Mouse (Mus musculus) embryonic fibroblast, embryonic 13.5 days (primary cell): ENCODE data around the gene Bmp7. TPM values are rescaled to one million over a fixed set of nuclear protein-coding genes. Genes with fewer than 3 reads are reported as not detected.

Source experiments
- H3K27ac ChIP-seq: 2 replicates; pipeline ENCODE4 v1.5.1; 2012; ENCODE audit warnings: low read length, control low read depth, inconsistent platforms; ENCODE audit not compliant: insufficient read depth
- H3K4me1 ChIP-seq: 2 replicates; pipeline ENCODE4 v1.6.1; 2011; ENCODE audit warnings: low read length; ENCODE audit not compliant: control insufficient read depth, insufficient read depth
- H3K4me3 ChIP-seq: 2 replicates; pipeline ENCODE4 v1.5.1; 2011; ENCODE audit warnings: mild to moderate bottlenecking, control low read depth, low read length; ENCODE audit not compliant: insufficient read depth
- CTCF ChIP-seq: IDR thresholded peaks from 2 replicates; pipeline ENCODE4 v1.5.1; 2011; ENCODE audit warnings: mild to moderate bottlenecking, control low read depth, low read length, moderate library complexity, borderline replicate concordance; ENCODE audit not compliant: insufficient read depth
- POLR2A ChIP-seq: IDR thresholded peaks from 2 replicates; pipeline ENCODE4 v1.6.1; 2011; ENCODE audit warnings: low read depth, mild to moderate bottlenecking, control low read depth, low read length, moderate library complexity
- polyA plus RNA-seq: library from polyadenylated mRNA; stranded (reverse); fragments of >200 nt; gene quantifications from 2 replicates; pipeline ENCODE4 v1.2.4, GENCODE M21; 2011; ENCODE audit warnings: low read depth; ENCODE audit not compliant: missing spikeins, insufficient read length

The Bmp7 gene
- polyA plus RNA-seq, 1 experiment: not detected

DNA sequence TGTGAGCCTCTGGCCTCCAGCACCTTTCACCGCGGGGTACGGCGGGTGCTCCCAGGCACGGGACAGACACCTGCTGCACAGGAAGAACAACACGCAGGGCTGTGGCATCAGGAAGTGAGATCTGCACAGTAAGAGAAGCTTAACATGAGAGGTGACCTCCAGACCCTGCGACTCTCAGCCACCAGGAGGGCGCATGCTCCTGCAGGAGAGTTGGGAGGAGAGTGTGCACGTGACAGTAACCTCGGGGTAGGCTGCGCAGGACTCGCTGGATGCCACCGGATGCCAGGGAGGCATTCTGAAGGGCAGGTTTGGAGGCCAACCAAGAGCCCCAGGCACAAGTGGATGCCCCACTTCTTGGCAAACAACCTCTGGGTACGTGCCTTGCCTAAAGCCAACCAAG, 26.1 kb downstream of the Bmp7 start:
- Histone ChIP-seq H3K4me1 (no peaks in the 10 kb centered on the region), H3K4me3 (no peak overlapping the region), H3K27ac (no peak overlapping the region)
- TF ChIP-seq CTCF: no peak
- TF ChIP-seq POLR2A: no peak

DNA sequence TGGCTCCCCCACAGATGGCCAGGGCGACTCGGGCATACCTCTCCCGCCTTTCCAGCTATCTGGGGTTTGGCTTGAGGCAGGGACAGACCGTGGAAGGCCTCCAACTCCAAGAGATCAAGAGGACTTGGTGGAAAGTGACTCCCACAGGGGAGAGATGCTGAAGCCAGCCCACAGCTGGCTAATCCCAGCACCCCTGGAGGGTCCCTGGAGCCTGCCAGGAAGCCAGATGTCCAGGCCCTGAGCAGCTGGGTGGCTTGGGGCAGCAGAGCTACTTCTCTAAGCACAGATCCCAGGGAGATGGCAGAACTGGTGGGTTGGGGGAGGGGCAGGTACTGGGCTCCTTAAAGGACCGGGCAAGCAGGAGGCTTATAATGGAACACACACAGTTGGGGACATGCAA, 28.4 kb downstream of the Bmp7 start:
- no peaks in the 10 kb centered on the region for H3K4me1 ChIP-seq
- TF ChIP-seq POLR2A (no peak), CTCF (no peak)
- no peak overlapping the region for H3K4me3 ChIP-seq
- no peak overlapping the region for H3K27ac ChIP-seq

DNA sequence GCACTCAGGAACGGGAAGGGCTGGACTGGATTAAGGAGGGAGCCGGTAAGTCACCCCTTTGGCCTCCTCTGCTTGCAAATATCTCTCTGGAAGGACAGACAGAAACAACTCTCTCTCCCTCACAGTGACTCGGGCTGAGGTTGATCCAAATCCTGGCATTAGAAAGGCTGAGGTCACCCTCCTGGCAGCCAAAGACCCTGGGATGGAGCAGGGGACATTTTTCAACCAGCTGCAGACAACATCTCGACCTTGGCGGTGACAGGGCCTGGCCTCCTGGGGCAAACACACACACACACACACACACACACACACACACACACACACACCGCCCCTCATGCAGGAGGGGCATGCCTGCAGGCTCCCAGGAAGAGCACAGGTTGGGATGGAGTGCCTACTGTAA, 29.0 kb downstream of the Bmp7 start:
- no peaks in the 10 kb centered on the region for H3K4me1 ChIP-seq
- no peak overlapping the region for H3K27ac ChIP-seq
- TF ChIP-seq POLR2A: no peak
- TF ChIP-seq CTCF: no peak
- no peak overlapping the region for H3K4me3 ChIP-seq

DNA sequence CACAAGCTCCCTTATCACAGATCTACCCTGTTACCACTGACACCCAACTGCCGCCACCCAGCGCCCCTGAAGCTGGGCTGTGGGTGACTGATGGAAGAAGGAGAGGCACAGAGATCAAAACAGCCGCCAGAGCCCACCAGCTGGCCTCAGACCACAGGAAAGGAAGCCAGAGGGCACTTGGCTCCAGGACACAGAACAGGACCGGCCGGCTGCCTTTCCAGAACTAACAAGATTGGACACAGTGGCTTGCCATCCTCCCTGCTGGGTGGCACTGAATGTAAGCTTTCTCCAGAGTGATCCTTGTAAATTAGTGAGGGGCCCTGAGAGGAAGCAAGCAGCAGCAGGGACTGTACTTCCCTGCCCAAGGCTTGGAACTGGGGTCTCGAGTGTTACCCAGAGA, 30.7 kb downstream of the Bmp7 start:
- Histone ChIP-seq H3K4me3 (no peak overlapping the region), H3K27ac (no peak overlapping the region), H3K4me1 (no peaks in the 10 kb centered on the region)
- TF ChIP-seq CTCF (no peak), POLR2A (no peak)

DNA sequence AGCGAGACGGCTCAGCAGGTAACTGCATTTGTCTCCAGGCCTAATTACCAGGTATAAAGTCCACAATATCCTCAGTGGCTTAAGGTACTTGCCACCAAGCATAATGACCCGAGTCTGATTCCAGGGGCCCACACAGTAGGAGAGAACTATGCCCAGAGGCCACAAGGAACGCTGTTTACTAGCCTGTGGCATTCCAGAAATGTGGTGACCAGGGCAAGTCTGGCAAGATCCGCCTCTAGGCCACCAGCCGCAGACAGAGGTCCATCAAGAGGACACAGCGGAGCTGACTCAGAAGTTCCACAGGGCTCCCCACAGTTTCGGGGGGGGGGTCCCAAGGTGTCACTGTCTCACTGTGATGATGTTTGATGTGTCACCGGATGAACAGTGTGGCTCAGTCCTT, 34.0 kb downstream of the Bmp7 start:
- no peaks in the 10 kb centered on the region for H3K4me1 ChIP-seq
- H3K4me3 ChIP-seq: no peak overlapping the region
- no peak overlapping the region for H3K27ac ChIP-seq
- no peak for TF ChIP-seq CTCF
- TF ChIP-seq POLR2A: no peak

DNA sequence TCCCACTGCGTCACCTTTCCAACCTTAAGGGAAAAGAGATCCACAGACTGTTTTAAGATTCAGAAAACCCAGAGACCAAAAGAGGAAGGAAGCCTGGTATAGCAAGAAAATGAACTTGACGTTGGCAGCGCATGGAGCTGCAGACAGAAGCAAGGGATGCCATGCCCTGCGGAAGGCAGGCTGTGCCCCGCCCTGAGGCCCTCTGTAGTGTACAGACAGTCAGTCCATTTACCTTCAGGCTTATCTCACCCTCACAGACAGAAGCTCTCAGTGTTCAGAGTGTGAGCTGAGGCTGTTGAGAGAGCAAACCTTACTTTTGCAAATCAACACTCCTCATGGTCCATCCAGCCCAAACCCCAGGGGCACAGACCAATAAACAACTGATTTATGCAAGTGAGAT, 35.1 kb downstream of the Bmp7 start:
- no peaks in the 10 kb centered on the region for H3K4me1 ChIP-seq
- TF ChIP-seq CTCF (no peak), POLR2A (no peak)
- H3K4me3 ChIP-seq: no peak overlapping the region
- H3K27ac ChIP-seq: no peak overlapping the region

DNA sequence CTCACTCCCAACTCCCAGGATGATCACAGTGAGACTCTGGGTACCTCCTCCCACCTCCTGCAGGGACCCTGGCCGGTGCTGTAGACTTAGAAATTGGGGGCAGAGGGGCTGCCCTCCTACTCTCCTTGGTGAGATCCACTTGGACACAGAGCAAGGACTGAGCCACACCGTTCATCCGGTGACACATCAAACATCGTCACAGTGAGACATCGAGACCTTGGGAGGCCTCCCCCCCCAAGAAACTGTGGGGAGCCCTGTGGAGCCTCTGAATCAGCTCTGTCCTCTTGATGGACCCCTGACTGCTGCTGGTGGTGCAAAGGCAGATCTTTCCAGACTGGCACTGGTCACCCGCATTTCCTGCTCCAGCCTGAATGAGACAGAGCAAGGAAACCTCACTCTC, 35.5 kb downstream of the Bmp7 start:
- TF ChIP-seq POLR2A (no peak), CTCF (no peak)
- no peaks in the 10 kb centered on the region for H3K4me1 ChIP-seq
- no peak overlapping the region for H3K4me3 ChIP-seq
- H3K27ac ChIP-seq: no peak overlapping the region

DNA sequence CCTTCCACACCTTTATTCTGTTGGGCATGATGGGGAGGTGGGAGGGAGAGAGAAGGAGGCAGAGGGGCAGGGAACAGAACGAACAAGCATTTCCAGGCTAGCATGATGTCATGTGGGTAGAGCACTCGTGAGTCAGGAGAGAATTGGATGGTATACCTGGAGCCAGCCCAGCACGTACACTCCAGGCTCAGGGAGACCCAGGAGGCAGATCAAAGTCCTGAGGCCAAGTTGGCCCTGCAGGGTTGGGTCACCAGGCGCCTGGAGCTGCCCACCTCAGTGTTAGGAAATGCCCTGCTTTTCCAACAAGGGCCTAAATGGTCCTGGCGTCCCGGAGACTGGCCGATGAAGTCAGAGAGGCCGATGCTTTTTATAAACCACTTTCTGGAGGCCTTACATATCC, 36.6 kb downstream of the Bmp7 start:
- TF ChIP-seq POLR2A: no peak
- TF ChIP-seq CTCF: no peak
- no peak overlapping the region for H3K4me3 ChIP-seq
- H3K27ac ChIP-seq: no peak overlapping the region
- no peaks in the 10 kb centered on the region for H3K4me1 ChIP-seq

DNA sequence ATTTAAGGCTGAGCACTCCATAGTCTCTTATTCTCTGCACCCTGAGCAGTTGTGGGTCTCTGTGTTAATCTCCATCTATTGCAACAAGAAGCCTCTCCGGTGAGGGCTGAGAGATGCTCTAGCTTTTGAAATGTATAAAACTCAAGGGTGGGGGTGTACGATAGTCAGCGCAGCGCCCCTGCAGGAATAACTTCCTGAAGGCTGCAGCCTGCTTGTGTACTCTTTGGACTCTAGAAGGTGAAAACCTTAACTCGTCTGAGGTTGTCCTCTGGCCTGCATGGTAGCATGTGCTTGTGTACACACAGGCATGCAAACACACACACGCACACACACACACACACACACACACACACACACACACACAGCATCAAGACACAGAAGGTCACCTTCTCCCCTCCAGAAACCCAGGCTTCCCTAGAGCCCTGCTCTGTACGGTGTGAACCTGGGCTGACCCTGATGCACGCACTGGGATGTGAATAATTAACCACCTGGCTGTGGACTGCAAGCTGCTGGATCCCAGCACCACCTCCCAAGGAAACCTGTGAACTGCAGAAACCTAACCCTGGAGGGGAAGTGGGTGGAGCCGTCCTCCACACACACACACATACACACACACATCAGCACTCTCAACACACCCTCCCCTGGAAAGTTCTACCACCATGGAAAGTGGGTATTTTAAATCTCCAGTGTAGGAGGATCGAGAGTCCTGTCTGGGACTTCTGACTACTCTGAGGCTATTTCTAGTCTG, 39.0 kb downstream of the Bmp7 start:
- TF ChIP-seq POLR2A: no peak
- no peak for TF ChIP-seq CTCF
- no peak overlapping the region for H3K27ac ChIP-seq
- no peak overlapping the region for H3K4me3 ChIP-seq
- no peaks in the 10 kb centered on the region for H3K4me1 ChIP-seq

DNA sequence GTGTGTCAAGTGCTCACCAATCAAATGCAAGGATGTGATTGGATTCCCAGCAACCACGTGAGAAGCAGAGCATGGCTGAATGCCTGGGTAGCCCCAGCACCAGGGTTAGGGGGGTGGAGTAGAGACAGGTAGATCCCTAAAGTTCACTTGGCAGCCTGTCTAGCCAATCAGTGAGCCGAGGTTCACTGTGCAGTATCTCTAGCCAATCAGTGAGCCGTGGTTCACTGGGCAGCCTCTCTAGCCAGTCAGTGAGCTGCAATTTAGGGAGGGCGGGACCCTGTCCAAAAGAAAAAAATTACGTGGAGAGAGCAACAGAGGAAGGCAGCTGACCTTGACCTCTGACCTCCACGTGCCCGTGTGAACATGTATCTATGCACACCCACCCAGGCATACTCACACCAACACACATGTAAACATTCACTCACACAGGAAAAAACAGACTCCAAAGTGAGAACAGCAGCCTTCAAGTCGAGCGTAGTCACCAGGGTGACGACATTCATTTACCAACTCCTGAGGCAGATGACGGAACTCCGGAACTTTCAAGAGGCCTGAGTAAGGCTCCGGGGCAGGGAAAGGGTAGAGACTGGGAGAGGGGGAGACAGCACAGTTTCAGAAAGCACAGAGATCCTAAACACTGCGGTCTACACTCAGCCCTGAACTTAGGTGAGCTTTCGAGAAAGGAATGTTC, 50.2 kb downstream of the Bmp7 start:
- Histone ChIP-seq H3K27ac (no peak overlapping the region), H3K4me1 (no peaks in the 10 kb centered on the region), H3K4me3 (no peak overlapping the region)
- TF ChIP-seq POLR2A (no peak), CTCF (no peak)
